Mouse (Mus musculus): ENCODE data around the gene Pam.

GRCm38 (mm10) chr1:97997088-97997487, 98.4 kb downstream of the Pam start:
- TF ChIP-seq CTCF (conservative IDR thresholded peaks at IDR 0.05; ENCODE audit: low read length) (no peak), POU5F1 (IDR thresholded peaks at IDR 0.05; ENCODE audit: borderline replicate concordance, low read length) (no peak)

Measured in E14TG2a.4 (cell line).